Mouse (Mus musculus): ENCODE measurements at regions not wholly inside any gene's neighbourhood (a gene's known extent, or its start where the extent isn't known, plus 50 kb on each side); places are given as distances from the start of the nearest gene placed in this dataset.

DNA sequence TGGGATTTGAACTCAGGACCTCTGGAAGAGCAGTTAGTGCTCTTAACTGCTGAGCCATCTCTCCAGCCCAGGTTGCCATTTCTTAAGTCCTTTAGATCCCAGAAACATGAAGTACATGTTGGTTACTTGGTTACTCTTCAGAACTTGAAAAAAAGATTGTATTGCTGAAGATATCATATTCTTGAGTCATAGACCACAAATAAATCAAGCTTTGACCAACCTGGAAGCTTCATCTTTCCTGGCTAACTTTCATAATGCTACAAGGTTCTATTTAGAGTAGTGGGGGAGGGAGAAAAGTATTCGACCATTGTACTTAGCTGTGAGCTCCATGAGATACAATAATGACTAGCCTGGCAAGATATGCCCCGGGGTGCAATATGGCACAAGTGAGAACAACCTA is 90.9 kb upstream of the Cdkn2b start:
- no peak for DNase-seq (ENCODE audit: low spot score in 2 of 2)

DNA sequence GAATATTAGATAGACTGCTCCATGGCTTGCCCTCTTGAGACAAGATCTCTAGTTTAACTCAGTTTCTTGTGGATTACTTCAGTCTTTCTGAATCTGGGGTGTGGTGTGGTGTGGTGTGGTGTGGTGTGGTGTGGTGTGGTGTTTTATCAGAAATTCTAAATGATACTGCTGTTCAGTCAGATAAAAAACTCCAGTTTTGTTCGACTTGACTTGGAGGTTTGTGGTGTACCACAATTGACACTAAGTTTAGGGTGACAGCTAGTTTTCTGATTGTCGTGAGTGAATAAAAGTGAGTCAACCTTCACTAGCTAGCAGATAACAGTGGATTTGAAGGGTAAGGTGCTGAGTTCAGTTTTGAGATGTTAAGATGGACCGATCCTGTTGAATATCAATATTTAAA is 89.5 kb upstream of the Cdkn2b start:
- no peak for DNase-seq (ENCODE audit: low spot score in 2 of 2)

DNA sequence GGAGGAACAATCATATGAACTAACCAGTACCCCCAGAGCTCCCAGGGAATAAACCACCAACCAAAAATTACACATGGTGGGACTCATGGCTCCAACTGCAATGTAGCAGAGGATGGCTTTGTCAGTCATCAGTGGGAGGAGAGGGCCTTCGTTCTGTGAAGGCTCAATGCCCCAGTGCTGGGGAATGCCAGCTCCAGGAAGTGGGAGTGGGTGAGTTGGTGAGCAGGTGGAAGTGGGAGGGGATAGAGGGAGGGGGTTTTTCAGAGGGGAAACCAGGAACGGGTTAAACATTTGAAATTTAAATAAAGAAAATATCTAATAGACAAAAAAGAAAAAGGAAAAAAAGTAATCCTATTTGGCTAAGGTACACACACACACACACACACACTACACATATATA is 88.4 kb upstream of the Cdkn2b start:
- no peak for DNase-seq (ENCODE audit: low spot score in 2 of 2)

DNA sequence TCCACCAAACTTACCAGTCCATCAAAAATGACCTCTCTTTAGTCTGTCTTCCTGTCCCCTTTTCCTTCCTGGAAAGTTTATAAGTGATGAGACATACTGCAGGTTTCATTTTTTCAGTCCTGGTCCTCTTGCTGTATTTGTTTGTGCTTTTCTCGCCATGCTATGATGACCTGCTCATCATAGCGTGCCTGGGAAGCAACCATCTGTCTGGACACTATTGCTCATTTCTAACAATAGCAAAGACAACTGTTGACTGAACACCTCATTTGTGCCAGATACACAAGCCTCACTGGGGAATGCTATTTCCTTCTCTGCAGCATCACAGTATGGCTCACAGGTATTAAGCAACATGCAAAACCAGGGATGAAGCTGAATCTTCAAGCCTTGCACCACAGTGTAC is 85.2 kb upstream of the Cdkn2b start:
- DNase-seq (ENCODE audit: low spot score in 2 of 2), result no peak

DNA sequence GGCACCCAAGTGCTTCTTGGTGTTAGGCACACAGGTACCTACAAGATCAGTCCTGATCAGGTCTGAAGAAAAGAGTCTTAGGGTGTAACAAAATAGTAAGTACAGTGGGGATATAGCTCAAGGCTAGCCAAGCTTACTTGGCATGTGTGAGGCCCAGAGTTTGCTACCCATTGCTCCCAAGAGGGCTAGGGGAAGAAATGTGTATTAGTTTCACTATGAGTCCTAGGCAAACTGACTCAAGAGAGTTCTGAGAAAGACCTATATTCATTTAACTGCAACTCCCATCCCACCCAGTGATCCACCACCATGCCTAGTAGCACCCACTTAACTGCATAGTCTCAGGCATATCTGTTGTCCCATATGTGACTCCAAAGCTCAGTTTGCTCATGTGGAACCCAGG is 84.5 kb upstream of the Cdkn2b start:
- no peak for DNase-seq (ENCODE audit: low spot score in 2 of 2)

DNA sequence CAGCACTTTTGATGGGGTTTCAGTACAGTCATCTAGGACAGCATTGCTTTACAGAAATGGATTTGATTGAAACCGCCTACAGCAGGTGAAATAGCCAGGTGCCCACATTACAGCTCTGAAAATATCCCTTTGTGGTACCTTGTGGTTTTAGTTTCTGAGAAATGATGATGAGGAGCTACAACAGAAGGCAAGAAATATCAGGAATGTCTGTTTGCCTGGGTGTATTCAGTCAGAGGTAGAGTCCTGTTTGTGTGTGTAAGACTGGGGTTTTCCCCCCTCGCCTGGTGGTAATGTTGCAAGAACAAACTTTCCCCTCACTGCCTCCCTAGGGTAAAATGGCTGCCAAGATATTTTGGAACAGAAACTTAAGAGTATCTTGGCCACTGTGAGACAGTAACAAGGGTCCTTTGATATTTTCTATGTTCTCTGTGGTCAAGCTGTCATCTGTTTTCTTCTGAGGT is 82.4 kb upstream of the Cdkn2b start:
- no peak for DNase-seq (ENCODE audit: low spot score in 2 of 2)

DNA sequence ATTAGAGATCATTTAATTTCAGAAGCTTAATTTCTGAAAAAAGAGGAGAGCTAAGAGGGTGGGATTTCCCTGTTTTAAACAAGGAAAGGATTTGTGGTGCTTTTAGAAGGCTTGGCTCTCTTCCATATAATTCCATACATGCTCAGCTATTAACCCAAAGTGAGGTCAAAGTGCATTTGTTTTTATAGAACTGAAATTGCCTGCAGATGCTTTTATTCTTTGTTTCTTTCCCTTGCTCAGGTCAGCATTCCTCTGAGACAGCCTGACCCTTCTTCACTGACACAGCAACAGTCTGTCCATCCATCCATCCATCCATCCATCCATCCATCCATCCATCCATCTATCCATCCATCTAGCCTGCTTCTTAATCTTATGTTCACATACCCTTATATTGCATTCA is 82.0 kb upstream of the Cdkn2b start:
- DNase-seq (ENCODE audit: low spot score in 2 of 2), result no peak

DNA sequence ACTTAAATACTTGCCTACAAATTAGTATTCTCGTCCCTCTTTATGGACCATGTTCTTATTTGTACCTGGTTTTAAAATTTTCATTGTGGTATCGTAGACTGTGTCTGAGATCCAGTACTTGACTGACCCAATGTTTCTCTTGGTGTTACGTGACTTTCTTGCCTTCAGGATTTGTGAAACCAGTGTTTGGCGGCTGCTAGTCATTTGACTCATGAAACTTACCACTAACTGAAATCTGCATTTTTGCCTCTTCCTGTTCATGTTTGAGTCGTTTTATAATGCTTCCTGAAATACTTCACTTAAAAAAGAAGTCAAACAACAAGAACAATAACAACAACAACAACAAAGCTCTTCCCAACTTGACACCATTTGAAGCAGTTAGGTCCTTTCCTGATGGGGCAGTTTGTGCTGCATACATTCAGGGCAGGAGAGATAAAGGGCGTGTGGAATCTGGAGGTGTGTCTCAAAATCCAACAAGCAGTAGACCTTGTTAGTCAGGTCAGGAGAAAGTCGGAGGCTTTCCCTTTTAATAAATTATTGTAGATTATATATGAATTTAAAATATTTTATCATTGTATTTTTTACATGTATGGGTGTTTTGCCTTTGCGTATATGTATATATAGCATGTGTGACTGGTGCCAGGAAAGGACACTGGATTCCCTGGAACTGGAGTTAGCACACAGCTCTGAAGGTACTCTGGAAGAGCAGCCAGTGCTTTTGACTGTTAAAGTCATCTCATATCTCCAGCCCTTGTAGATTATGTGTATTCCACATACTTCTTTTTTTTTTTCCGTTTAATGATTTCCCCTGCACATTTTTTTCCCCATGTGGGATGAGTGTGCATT is 80.8 kb upstream of the Cdkn2b start:
- DNase-seq (ENCODE audit: low spot score in 2 of 2), result no peak

DNA sequence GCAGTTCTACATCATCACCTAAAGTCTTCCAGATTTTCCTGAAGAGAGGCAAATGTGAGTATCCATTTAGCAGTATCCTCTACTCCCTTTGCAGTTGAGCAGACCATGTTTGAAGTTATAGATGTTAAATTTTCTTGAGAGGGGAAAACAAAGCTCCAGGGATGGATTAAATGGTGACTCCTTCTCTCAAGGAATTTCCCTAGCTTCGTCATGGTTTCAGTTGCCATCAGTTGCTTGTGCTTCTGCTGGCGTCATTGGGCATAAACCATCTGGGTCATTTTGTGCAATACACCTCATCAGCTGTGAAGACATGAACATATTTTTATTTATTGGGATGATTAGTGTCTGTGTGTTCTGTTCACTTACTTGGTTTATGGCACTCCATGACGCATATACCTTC is 72.7 kb upstream of the Cdkn2b start:
- no peak for DNase-seq (ENCODE audit: low spot score in 2 of 2)

DNA sequence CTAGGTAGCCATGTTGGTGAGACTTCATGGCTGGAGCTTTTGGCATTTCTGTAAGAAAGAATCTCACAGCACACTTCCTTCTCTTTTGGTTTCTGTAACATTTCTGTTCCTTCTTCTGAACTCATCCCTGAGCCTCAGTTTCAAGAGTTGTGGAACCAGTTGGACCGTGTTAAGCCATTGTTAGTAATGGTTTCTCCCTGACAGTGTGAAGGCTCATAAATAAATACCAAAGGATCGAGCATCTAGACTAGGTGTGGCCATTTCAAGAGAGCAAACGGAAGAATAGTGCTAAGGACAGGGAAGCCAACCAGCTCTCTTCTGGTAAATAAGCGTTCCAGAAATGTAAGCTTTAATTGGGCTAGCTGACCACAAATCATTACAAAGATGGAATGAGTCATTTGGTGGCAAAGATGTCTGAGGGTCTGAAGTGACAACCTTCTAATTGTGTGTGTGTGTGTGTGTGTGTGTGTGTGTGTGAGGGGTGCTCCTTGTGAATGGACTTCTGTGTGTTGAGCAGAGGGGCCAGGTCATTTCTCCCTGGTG is 71.7 kb upstream of the Cdkn2b start:
- DNase-seq (ENCODE audit: low spot score in 2 of 2), result no peak

DNA sequence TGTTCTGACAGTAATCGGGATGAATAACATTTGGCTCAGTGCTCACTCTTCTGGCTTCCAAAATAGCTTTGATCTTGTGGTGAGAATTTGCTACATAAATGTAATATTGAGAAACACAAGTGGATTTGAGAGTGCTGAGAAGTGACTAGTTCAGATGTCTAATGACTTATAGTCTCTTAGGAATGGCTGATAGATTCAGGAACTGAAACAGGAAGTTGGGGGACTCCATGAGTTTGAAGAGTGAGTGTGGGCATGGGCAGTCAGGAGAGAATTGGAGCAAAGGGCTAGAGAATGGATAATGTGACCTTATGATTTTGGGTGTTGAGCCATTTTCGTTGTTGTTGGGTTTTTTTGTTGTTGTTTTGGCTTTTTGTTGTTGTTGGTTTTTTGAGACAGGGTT is 70.9 kb upstream of the Cdkn2b start:
- no peak for DNase-seq (ENCODE audit: low spot score in 2 of 2)

DNA sequence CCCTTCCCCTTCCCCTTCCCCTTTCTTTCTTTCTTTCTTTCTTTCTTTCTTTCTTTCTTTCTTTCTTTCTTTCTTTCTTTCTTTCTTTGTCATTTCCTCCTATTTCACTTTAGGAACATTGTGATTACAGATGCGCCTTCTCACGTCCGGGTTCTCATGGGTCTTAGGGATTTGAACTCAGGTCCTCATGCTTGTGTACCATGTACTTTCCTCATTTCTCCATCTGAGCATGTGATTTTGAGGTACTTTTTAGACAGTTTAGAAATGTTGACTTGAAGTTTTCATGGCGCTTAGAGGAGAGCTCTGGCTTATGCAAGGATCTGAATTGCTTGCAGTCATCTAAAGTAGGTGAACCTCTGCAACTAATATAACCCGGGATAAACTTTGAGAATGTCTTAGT is 70.2 kb upstream of the Cdkn2b start:
- DNase-seq (ENCODE audit: low spot score in 2 of 2), result no peak

DNA sequence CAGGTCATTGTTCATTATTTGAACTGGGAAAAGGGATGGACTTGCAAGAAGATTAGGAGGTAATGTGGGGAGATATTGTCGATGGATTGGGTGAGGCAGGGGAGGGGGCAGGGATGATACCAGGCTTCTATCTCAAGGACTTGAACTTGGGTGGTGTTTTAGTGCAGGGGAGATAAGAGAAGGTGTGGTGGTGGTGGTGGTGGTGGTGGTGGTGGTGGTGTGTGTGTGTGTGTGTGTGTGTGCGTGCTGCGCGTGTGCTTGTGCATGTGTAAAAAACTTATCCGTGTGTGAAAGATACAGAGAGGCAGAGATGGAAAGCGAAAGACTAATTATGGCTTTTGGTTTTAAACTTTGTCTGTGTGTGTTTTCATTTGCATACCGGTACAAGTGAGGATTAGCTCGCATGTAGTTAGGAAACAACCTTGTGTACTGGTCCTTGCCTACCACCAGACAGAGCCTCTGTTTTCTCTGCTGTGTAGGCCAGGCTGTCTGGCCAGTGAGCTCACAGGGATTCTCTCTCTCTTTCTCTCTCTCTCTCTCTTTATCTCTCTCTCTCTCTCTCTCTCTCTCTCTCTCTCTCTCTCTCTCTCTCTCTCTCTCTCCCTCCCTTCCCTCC is 69.6 kb upstream of the Cdkn2b start:
- no peak for DNase-seq (ENCODE audit: low spot score in 2 of 2)

DNA sequence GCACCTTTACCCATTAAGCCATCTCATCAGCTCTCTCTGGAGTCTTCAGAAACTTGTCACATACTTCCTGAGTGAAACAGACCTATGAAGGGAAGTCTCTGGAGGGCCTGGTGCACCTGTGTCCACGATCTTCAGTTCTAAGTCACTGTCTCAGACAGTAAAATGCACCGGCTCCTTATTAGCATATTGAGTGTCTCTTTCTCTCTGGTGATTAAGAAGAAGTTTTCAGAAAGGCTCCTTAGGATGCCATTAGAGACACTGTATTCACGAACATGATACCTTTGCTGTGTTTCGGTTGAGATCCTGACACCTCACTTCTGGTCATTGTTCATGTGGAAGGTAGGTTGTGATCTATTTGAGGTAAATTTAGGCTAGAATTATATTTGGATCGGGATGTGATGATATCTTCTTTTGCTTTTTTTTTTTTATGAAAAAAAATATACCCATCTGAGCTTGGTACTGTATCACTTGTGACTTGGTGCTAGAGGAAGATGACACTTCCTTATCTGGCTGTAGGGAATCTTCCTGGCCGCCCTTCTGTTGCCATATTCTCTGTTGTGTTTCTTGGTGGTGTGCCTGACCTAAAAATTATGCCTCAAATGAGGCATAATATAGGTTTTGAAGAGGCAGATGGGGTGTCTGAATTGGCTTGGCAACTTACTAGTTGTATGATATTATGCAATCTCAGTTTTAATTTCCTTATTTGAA is 68.9 kb upstream of the Cdkn2b start:
- no peak for DNase-seq (ENCODE audit: low spot score in 2 of 2)

DNA sequence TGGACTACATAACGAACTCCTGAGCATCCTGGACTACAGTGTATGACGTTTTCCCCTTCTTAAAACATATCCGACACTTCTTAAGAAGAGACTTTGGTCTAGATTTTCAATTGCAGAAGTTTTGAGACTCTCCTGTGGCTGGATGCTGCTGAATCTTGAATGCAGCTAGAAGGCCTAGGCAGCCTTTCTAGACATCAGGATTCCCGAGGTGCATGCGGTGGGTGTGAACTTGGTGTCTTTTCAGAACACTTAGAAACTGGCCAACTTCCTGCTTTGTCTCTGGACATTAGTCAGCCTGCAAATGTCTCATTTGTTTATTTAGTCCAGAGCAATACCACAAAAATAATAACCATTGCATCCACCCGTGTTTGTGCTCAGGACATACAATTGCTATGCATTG is 61.8 kb upstream of the Cdkn2b start:
- DNase-seq (ENCODE audit: low spot score in 2 of 2), result no peak

DNA sequence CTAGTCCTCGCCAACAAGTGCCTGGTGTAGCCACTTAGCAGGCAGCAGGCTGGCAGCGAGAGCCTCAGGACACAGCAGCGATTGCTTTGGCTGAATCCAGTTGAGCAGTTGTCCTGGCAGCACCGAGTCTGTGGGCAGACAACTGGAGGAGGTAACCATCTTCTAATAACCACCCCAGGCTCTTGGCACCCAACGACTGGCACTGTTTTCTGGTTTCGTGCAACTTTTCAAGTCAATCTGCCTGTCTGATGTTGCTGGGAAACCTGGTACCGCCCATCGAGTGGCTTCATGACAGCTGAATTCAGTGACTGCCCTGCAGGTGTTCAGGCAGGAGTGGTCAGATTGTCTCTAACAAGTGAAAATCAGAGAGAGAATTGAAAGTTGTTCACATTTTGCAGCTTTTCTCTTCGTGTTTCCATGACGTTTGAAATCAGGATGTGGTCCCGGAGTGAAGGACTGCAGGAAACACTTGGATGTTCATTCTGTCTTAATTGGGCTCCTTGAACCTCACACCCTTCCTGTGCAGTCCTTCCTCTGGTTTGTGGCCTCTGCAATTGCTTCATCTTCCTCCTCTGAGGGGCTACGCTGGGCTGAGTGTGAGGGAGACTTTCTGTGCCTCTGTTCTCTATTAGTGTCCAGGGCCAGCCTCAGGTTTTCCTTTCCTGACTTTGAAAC is 58.1 kb upstream of the Cdkn2b start:
- DNase-seq (ENCODE audit: low spot score in 2 of 2), result no peak

DNA sequence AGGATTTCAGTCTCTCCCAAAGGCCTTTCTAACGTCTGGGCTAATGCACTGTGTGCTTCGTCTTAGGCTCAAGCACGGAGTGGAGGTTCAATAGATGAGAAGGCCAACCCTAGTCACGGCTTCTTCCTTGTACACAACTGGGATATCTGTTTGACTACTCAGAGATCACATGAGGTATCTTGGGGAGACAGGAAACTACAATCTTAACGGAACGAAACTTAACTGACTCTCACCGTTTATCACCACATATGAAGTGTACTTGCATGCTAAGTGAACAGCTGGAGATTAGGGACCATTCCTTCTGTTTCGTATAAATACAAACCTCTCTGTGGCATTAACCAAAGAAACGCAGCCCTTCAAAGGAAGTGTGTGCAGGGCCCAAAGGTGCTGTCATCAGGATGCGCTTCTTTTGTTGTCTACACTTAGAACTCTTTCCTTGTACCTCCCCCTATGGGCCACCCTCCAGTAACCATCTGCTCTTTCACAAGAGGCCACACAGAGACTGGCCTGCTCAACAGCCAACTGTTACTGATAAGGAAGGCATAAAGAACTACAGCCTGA is 55.8 kb upstream of the Cdkn2b start:
- DNase-seq (ENCODE audit: low spot score in 2 of 2), result no peak

DNA sequence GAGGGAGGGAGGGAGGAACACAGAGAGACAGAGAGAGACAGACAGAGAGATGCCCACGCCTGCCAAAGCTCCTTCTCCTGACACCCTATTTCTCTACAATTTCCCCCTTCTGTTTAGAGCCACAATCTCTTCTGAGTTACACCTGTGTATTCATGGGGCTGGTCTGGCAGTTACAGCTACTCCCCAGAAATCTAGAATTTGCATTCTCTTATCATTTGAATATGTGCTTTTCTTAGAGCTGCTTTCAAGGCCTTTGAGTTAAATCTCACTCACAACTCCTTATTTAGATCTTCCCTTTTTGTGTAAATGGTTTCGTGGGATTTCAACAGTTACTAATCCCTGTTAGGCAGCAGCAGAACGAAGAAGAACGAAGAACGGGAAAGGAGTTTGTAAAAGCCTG is 55.0 kb upstream of the Cdkn2b start:
- DNase-seq (ENCODE audit: low spot score in 2 of 2), result no peak

DNA sequence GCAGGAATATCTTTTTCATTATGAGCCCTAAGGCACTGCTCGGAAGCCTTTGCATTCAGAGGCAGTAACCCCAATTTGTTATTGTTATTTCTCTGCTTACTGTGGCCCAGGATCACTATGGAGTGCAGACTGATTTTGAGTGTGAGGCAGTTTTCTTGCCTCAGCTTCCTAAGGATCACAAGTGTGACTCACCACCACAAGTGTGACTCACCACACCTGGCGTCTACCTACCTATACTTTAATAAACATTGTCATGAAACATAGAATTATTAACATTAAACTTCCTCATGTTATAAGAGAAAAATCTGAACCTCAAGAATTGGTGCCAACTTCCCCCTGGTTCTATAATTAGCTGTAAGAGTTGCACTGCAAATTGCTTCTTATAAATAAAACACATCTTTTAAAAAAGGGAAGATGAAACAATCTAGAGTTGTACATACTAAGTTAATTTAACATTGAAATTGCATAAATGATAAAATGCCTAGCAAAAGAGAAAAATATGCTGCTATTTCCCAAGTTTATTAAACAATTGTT is 52.4 kb upstream of the Cdkn2b start:
- DNase-seq (ENCODE audit: low spot score in 2 of 2), result no peak

DNA sequence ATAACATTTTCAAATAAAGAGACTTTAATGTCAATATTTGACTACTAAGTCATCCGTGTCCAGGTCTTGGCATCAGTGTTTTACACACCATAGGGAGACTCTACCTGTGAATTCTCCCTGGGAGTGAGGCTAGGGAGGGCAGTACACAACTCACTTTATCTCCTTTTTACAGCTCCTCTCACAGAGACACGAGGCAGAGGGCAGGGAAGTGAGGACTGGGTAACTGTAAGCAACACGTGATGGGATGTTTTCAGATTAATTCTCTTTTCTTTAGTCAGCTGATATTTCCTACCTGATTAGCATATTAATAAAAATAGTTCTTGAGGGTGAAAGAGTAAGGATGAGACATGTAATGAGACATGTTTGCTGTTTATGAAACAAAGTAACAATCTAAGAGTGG is 51.8 kb upstream of the Cdkn2b start:
- DNase-seq (ENCODE audit: low spot score in 2 of 2), result no peak

DNA sequence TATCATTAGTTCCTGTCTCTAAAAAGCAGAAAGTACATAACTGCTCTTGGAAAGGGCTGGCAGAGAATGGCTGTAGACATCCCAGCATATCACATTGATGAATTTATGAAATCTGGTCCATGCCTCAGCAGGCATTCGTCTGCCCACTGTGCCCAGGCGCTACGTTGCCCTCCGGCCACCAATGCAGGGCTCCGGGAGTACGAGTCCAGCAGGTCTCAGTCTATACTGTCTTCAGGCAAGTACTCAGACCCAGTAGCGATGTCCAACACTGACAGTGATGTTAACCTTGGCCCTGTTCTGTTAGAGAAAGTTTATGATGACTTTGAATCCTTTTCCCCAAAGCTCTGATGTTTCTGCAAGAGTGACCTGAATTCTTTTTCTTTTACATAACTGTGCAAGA is 50.5 kb upstream of the Cdkn2b start:
- no peak for DNase-seq (ENCODE audit: low spot score in 2 of 2)
